Mouse (Mus musculus) bone marrow macrophage, adult 2 months (primary cell): Measurements from ENCODE around the gene Wfdc6b.

Source experiments
- CTCF ChIP-seq: IDR thresholded peaks from 2 replicates; pipeline ENCODE4 v1.5.1; 2012; ENCODE audit warnings: low read depth, mild to moderate bottlenecking, low read length, moderate library complexity
- POLR2A ChIP-seq: IDR thresholded peaks from 2 replicates; pipeline ENCODE4 v1.6.1; 2012; ENCODE audit warnings: mild to moderate bottlenecking, low read depth, low read length, borderline replicate concordance

GRCm38 (mm10) chr2:164656483-164656882 lies 43.2 kb downstream of the Wfdc6b start, which contains the start of gene Wfdc9:
- TF ChIP-seq POLR2A (no peak), CTCF (no peak)
